Mouse (Mus musculus): Measurements from ENCODE around the gene Dcaf10. TPM values are rescaled to one million over a fixed set of nuclear protein-coding genes. Genes with fewer than 3 reads are reported as not detected.

The Dcaf10 gene
- polyA plus RNA-seq, 1 experiment from 2014 or later: 9.9 TPM

GRCm38 (mm10) chr4:45402281-45402680 is 60.4 kb downstream of the Dcaf10 start:
- DNase-seq (ENCODE audit: low spot score): no peak
- Histone ChIP-seq H3K27ac (no peak overlapping the region), H3K4me3 (no peak overlapping the region), H3K9me3 (no peaks in the 10 kb centered on the region), H3K27me3 (ENCODE audit: insufficient read depth, poor library complexity, severe bottlenecking) (no peaks in the 10 kb centered on the region), H3K4me1 (peaks cover 24% of the 10 kb centered on the region), H3K36me3 (peaks cover 68% of the 10 kb centered on the region)
- 91% methylated on average over 4 of the region's 4 CpGs for WGBS

GRCm38 (mm10) chr4:45402878-45403498 is 61.1 kb downstream of the Dcaf10 start:
- Histone ChIP-seq H3K27ac (no peak overlapping the region), H3K4me3 (no peak overlapping the region), H3K36me3 (peaks cover 61% of the 10 kb centered on the region), H3K27me3 (ENCODE audit: insufficient read depth, poor library complexity, severe bottlenecking) (no peaks in the 10 kb centered on the region), H3K4me1 (peaks cover 30% of the 10 kb centered on the region), H3K9me3 (no peaks in the 10 kb centered on the region)
- 71% methylated on average over 7 of the region's 7 CpGs for WGBS
- DNase-seq (ENCODE audit: low spot score): no peak

DNA sequence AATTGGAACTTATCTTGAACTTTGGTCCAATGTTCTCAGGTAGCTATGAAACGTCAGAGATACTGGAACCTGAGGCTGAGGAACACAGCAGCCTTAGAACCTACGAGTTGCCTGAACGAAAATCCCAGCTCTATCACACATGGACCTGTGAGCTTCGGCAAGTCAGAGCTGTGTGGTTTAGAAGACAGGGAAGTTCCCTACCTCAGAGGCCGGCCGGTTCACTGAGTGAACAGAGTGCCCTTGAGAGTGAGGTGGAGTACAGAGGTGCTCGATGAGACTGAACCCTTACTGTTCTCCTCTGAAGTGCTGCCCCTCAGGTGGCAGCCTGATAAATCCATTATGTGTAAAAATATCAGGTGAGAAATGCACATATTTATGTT is 61.6 kb downstream of the Dcaf10 start:
- WGBS: 83% methylated on average over 7 of the region's 7 CpGs
- Histone ChIP-seq H3K9me3 (no peaks in the 10 kb centered on the region), H3K27ac (no peak overlapping the region), H3K4me3 (no peak overlapping the region), H3K4me1 (peaks cover 31% of the 10 kb centered on the region), H3K27me3 (ENCODE audit: insufficient read depth, poor library complexity, severe bottlenecking) (no peaks in the 10 kb centered on the region), H3K36me3 (peaks cover 56% of the 10 kb centered on the region)
- DNase-seq (ENCODE audit: low spot score): no peak

GRCm38 (mm10) chr4:45404086-45404485 is 62.2 kb downstream of the Dcaf10 start:
- DNase-seq (ENCODE audit: low spot score): no peak
- Histone ChIP-seq H3K4me1 (peaks cover 37% of the 10 kb centered on the region), H3K9me3 (no peaks in the 10 kb centered on the region), H3K27ac (no peak overlapping the region), H3K4me3 (no peak overlapping the region), H3K27me3 (ENCODE audit: insufficient read depth, poor library complexity, severe bottlenecking) (no peaks in the 10 kb centered on the region), H3K36me3 (peaks cover 50% of the 10 kb centered on the region)
- WGBS: 94% methylated on average over 7 of the region's 7 CpGs

GRCm38 (mm10) chr4:45405315-45405714 is 63.4 kb downstream of the Dcaf10 start:
- H3K9me3 ChIP-seq: no peaks in the 10 kb centered on the region
- 0 out of 2 replicates have a peak, but pooled peaks cover under 1% of the 10 kb centered on the region for H3K27me3 ChIP-seq (ENCODE audit: insufficient read depth, poor library complexity, severe bottlenecking)
- peak; percentile 70 for DNase-seq (ENCODE audit: low spot score)
- H3K27ac ChIP-seq: no peak overlapping the region
- WGBS: 64% methylated on average over 7 of the region's 7 CpGs
- H3K4me3 ChIP-seq: no peak overlapping the region
- peaks cover 39% of the 10 kb centered on the region for H3K4me1 ChIP-seq
- peaks cover 38% of the 10 kb centered on the region for H3K36me3 ChIP-seq

GRCm38 (mm10) chr4:45406397-45406796 is 64.5 kb downstream of the Dcaf10 start:
- peak overlapping the region; percentile 0; the same call in 1 of the 2 replicates for H3K4me3 ChIP-seq

DNA sequence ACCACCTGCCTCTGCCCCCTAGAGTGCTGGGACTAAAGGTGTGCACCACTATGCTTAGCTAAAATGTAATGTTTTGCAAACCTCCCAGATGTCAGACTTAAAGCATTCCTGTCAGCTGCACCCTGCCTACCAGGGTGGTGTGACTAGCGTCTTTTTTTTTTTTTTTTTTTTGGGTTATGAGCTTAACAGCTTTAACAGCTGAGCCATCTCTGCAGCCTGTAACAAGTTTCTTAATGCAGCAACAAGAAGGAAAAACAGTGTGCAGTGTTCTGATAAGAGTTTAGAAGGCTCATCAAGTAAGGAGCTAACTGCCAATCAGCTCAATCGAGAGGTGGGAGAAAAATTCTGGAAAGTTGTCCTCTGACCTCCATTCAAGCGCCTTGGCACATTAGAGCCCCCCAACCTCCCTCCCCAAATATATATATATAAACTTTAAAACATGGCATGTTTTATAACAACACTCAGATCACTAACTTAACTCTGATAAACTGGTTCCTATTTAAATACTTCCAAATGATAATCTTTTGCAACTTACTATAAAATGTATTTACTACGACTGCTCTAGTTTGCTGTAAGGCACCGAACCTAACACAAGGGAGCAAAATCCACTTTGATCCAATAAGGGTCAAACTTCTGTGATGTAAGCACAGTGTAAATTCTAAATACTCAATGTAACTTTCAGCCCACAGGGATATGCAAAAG is 65.3 kb downstream of the Dcaf10 start:
- Histone ChIP-seq H3K4me1 (peaks cover 43% of the 10 kb centered on the region), H3K4me3 (peak overlapping the region; percentile 99), H3K9me3 (no peaks in the 10 kb centered on the region), H3K27ac (peak overlapping the region; percentile 98; the same call in 1 of the 2 replicates), H3K27me3 (ENCODE audit: insufficient read depth, poor library complexity, severe bottlenecking) (0 out of 2 replicates have a peak, but pooled peaks cover 9% of the 10 kb centered on the region), H3K36me3 (peaks cover 24% of the 10 kb centered on the region)
- 62% methylated on average over 5 of the region's 5 CpGs for WGBS
- DNase-seq (ENCODE audit: low spot score): no peak

More at GRCm38 (mm10) chr4:45406397-45406796, 64.5 kb downstream of the Dcaf10 start:
- Histone ChIP-seq H3K27ac (no peak overlapping the region), H3K9me3 (no peaks in the 10 kb centered on the region), H3K4me1 (peaks cover 39% of the 10 kb centered on the region), H3K36me3 (peaks cover 31% of the 10 kb centered on the region), H3K27me3 (ENCODE audit: insufficient read depth, poor library complexity, severe bottlenecking) (0 out of 2 replicates have a peak, but pooled peaks cover 4% of the 10 kb centered on the region)
- WGBS: 93% methylated on average over 7 of the region's 7 CpGs
- peak; percentile 73 for DNase-seq (ENCODE audit: low spot score)

- H3K4me1 ChIP-seq: peaks cover 44% of the 10 kb centered on the region
- DNase-seq (ENCODE audit: low spot score): no peak
These were observed 65.9 kb downstream of the Dcaf10 start for GRCm38 (mm10) chr4:45407703-45408334.

DNA sequence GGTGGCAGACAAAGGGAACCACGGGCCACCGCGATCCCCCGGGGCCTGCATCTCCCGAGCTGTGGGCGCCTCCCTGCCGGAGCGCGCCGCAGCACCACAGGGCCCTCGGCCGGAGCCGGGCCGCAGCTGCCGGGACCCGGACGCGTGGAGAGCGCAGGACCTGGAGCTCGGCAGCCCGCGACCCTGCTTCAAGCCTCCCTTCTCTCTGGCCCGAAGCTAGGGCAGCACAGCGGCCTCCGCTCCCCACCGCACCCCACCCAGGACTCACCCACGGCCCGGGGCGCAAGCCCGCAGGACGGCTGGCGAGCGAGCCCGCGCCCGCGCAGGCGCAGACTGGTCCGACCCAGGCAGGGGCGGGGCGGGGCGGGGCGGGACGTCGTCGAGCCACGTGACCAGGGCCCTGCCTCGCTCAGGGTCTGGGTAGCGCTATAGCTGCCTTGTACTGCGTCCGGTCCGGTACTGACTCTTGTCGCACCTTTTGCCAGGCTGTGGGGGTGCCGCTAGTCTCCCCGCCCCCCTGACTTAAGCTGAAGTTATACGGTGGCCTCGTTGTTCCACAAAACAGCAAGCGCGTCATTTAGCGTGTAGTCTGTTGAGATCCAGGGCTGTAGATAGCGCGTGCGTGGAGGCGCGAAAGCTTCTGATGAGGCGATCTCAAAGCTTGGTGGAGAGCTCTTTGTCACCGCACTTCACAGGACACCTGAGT is 66.7 kb downstream of the Dcaf10 start, which contains the start of gene Slc25a51:
Gene Slc25a51 (minus strand): TSS at position 340 of the 706 bp plus-strand sequence.
- DNase-seq (ENCODE audit: low spot score): peak; percentile 95
- Histone ChIP-seq H3K27ac (peak within 1 kb of the TSS; percentile 98), H3K36me3 (peaks cover 11% of the 10 kb centered on the region), H3K27me3 (ENCODE audit: insufficient read depth, poor library complexity, severe bottlenecking) (0 out of 2 replicates have a peak, but pooled peaks cover 9% of the 10 kb centered on the region), H3K4me1 (peaks cover 42% of the 10 kb centered on the region), H3K4me3 (peak within 1 kb of the TSS; percentile 99), H3K9me3 (no peaks in the 10 kb centered on the region)
- under 1% methylated on average over 67 of the region's 67 CpGs for WGBS

More at GRCm38 (mm10) chr4:45407703-45408334, 65.9 kb downstream of the Dcaf10 start:
- Histone ChIP-seq H3K27me3 (ENCODE audit: insufficient read depth, poor library complexity, severe bottlenecking) (0 out of 2 replicates have a peak, but pooled peaks cover 9% of the 10 kb centered on the region), H3K36me3 (peaks cover 18% of the 10 kb centered on the region), H3K9me3 (no peaks in the 10 kb centered on the region), H3K4me3 (peak overlapping the region; percentile 99), H3K27ac (peak overlapping the region; percentile 98)
- WGBS: 4% methylated on average over 19 of the region's 19 CpGs

GRCm38 (mm10) chr4:45409270-45409669 is 67.4 kb downstream of the Dcaf10 start:
- Histone ChIP-seq H3K27me3 (ENCODE audit: insufficient read depth, poor library complexity, severe bottlenecking) (0 out of 2 replicates have a peak, but pooled peaks cover 9% of the 10 kb centered on the region), H3K27ac (peak overlapping the region; percentile 98), H3K36me3 (peaks cover 4% of the 10 kb centered on the region), H3K4me3 (peak overlapping the region; percentile 99), H3K9me3 (no peaks in the 10 kb centered on the region), H3K4me1 (peaks cover 41% of the 10 kb centered on the region)
- WGBS: 1% methylated on average over 10 of the region's 10 CpGs
- peak; percentile 88 for DNase-seq (ENCODE audit: low spot score)

GRCm38 (mm10) chr4:45411181-45411790 is 69.4 kb downstream of the Dcaf10 start:
- Histone ChIP-seq H3K4me1 (peaks cover 40% of the 10 kb centered on the region), H3K36me3 (no peaks in the 10 kb centered on the region), H3K4me3 (no peak overlapping the region), H3K9me3 (no peaks in the 10 kb centered on the region), H3K27me3 (ENCODE audit: insufficient read depth, poor library complexity, severe bottlenecking) (0 out of 2 replicates have a peak, but pooled peaks cover 11% of the 10 kb centered on the region), H3K27ac (no peak overlapping the region)
- no peak for DNase-seq (ENCODE audit: low spot score)
- WGBS: 80% methylated on average over 8 of the region's 8 CpGs

Measured in heart, embryonic 10.5 days (tissue).